Comparison of ENCODE assay signal across 18 mouse cellular contexts in the genomic region with DNA sequence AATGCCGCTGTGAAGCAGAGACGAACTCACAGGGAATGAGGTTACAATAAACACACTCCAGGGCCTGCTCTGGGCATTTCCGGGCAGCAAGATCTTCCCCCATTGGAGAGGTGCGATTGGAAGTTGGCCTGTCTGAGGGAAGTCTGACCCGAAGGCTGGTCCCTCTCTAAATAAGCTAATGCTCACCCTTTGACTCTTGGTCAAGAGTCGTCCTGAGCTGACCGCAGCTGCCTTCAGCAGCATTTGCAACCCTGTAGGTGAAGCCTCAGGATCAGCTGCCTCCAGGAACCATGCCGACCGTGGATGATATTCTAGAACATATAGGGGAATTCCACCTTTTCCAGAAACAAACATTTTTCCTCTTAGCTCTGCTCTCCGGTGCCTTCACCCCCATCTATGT. TPM values are rescaled to one million over a fixed set of nuclear protein-coding genes. Genes with fewer than 3 reads are reported as not detected.
"Had no signal": no experiment of that assay in that cellular context is flagged by ENCODE, and none has a peak within 500 bp of the region (broad histone marks: within the 10 kb centered on the region; RNA-seq: fewer than 3 reads in every experiment).

Gene Slc22a2 (plus strand): TSS at position 142 of the 400 bp plus-strand sequence.

- H3K4me1 ChIP-seq: intestine, embryonic 15.5 days; liver, embryonic 13.5 days; midbrain, embryonic 13.5 days had no signal

- H3K27me3 ChIP-seq: hindbrain, embryonic 13.5 days; intestine, embryonic 15.5 days; midbrain, embryonic 13.5 days; neural tube, embryonic 12.5 days had no signal

- DNase-seq: layer of hippocampus, postnatal 36 days; liver; liver, embryonic 13.5 days; liver, postnatal 0 days; right cerebral cortex, postnatal 25 days; thymus, adult 18-20 months; thymus, postnatal 14 days had no signal

- ATAC-seq: intestine, embryonic 15.5 days; liver, postnatal 0 days; midbrain, embryonic 13.5 days had no signal

- H3K36me3 ChIP-seq: hindbrain, embryonic 13.5 days; intestine, embryonic 15.5 days; limb, embryonic 12.5 days; liver, embryonic 13.5 days; midbrain, embryonic 13.5 days; neural tube, embryonic 12.5 days had no signal

- H3K4me2 ChIP-seq: hindbrain, embryonic 13.5 days; intestine, embryonic 15.5 days; limb, embryonic 12.5 days; liver, embryonic 13.5 days; midbrain, embryonic 13.5 days; neural tube, embryonic 12.5 days had no signal

- H3K9me3 ChIP-seq: hindbrain, embryonic 13.5 days; intestine, embryonic 15.5 days; limb, embryonic 12.5 days; liver, embryonic 13.5 days; midbrain, embryonic 13.5 days; neural tube, embryonic 12.5 days had no signal

- H3K9ac ChIP-seq: hindbrain, embryonic 13.5 days; intestine, embryonic 15.5 days; limb, embryonic 12.5 days; liver, embryonic 13.5 days; liver, postnatal 0 days; midbrain, embryonic 13.5 days; neural tube, embryonic 12.5 days had no signal

- H3K27ac ChIP-seq: hindbrain, embryonic 13.5 days; intestine, embryonic 15.5 days; limb, embryonic 12.5 days; liver, embryonic 13.5 days; midbrain, embryonic 13.5 days; neural tube, embryonic 12.5 days had no signal

- H3K4me3 ChIP-seq: hindbrain, embryonic 13.5 days; intestine, embryonic 15.5 days; limb, embryonic 12.5 days; liver, embryonic 13.5 days; midbrain, embryonic 13.5 days; neural tube, embryonic 12.5 days had no signal

RNA-seq across cellular contexts. Expression of gene Slc22a2, which starts in this region (rescaled TPM):
- total RNA-seq: megakaryocyte progenitor cell, adult 5-6 weeks; neutrophil, adult 5-6 weeks had no signal
- polyA plus RNA-seq: intestine, embryonic 15.5 days; large intestine, adult 2 months; limb, embryonic 12.5 days; liver, embryonic 13.5 days; lung, embryonic 16.5 days; small intestine, adult 2 months; stomach, embryonic 14.5 days had no signal
